Mouse (Mus musculus) kidney, embryonic 16.5 days (tissue): Measurements from ENCODE around the gene Timeless. TPM values are rescaled to one million over a fixed set of nuclear protein-coding genes. Genes with fewer than 3 reads are reported as not detected.
A peak's percentile ranks its signal among the peaks of the same experiment; 100 is the strongest.
"Not testable (repeated sequence)": the region's sequence is repeated elsewhere in the genome, so short reads cannot be mapped to it uniquely, and the experiment has no call there.

Source experiments
- ATAC-seq: fragments of 200-750 bp; cut with Nextera tagmentation; 2 replicates; pipeline ENCODE4 v1.8.0; 2017; ENCODE audit warnings: moderate TSS enrichment; ENCODE audit not compliant: low FRiP score, low TSS enrichment
- H3K27ac ChIP-seq: fragments of 300-500 bp; sonication (generic); 2 replicates; pipeline ENCODE4 v1.5.1; 2014; ENCODE audit warnings: low read length
- H3K27me3 ChIP-seq: fragments of 300-500 bp; sonication (generic); 2 replicates; pipeline ENCODE4 v1.6.1; 2014; ENCODE audit warnings: low read length, control low read depth, mixed read lengths; ENCODE audit not compliant: insufficient read depth
- H3K36me3 ChIP-seq: fragments of 300-500 bp; sonication (generic); 2 replicates; pipeline ENCODE4 v1.6.1; 2014; ENCODE audit warnings: low read length, control low read depth, mixed read lengths; ENCODE audit not compliant: insufficient read depth
- H3K4me1 ChIP-seq: fragments of 300-500 bp; sonication (generic); 2 replicates; pipeline ENCODE4 v1.6.1; 2014; ENCODE audit warnings: low read length, control low read depth, mixed read lengths; ENCODE audit not compliant: insufficient read depth
- H3K4me2 ChIP-seq: fragments of 300-500 bp; sonication (generic); replicated peaks from 2 replicates; pipeline ENCODE4 v1.6.1; 2014; ENCODE audit warnings: low read depth, low read length
- H3K4me3 ChIP-seq: fragments of 300-500 bp; sonication (generic); 2 replicates; pipeline ENCODE4 v1.5.1; 2014; ENCODE audit warnings: mild to moderate bottlenecking, low read length
- H3K9ac ChIP-seq: fragments of 300-500 bp; sonication (generic); replicated peaks from 2 replicates; pipeline ENCODE4 v1.6.1; 2014; ENCODE audit warnings: low read length
- H3K9me3 ChIP-seq: fragments of 300-500 bp; sonication (generic); 2 replicates; pipeline ENCODE4 v1.6.1; 2016; ENCODE audit warnings: low read length, control low read depth
- WGBS: fragments of 180-500 bp; shearing (Covaris S2); extraction: QIAGEN DNeasy Blood & Tissue Kit; methylation state at CpG from one replicate; pipeline ENCODE4 v1.1.7; 2014; 5-methylcytosine and 5-hydroxymethylcytosine counted together
- polyA plus RNA-seq: library from polyadenylated mRNA; unstranded; fragments of >200 nt; fragmentation: Nextera tagmentation; extraction: Ambion mirVana; gene quantifications from 2 replicates; pipeline ENCODE4 v1.2.1, GENCODE M21; 2015

The Timeless gene
- polyA plus RNA-seq, 1 experiment from 2014 or later, result 64.5 TPM

DNA sequence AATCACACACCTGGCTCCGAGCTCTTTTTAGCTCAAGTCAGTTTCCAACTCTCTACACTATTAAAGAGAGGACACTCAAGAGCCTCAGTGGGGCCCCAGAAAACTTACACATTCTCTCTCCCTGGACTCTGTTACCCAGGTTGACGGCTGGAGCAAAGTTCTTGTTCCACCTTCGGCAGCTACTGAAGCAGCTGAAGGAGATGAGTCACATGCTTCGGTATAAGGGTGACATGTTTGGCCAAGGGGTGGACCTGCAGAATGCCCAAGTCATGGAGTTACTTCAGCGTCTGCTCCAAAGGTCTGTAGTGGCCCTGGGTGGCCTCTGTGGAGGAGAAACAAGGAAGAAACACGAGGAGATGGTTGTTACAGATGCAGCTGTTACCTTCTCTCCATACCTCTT, 49.1 kb downstream of the Timeless start:
- H3K27ac ChIP-seq, result no peak overlapping the region
- H3K4me1 ChIP-seq, result no peaks in the 10 kb centered on the region
- WGBS, result 83% methylated on average over 6 of the region's 6 CpGs
- no peak for ATAC-seq
- no peak overlapping the region for H3K4me2 ChIP-seq
- H3K9me3 ChIP-seq, result no peaks in the 10 kb centered on the region
- H3K4me3 ChIP-seq, result no peak overlapping the region
- H3K9ac ChIP-seq, result no peak overlapping the region
- no peaks in the 10 kb centered on the region for H3K27me3 ChIP-seq
- H3K36me3 ChIP-seq, result peaks cover 38% of the 10 kb centered on the region

GRCm38 (mm10) chr10:128281682-128282081, 49.8 kb downstream of the Timeless start:
- Histone ChIP-seq H3K9me3 (no peaks in the 10 kb centered on the region), H3K9ac (no peak overlapping the region), H3K27ac (no peak overlapping the region), H3K36me3 (peaks cover 37% of the 10 kb centered on the region), H3K4me2 (no peak overlapping the region), H3K4me3 (no peak overlapping the region), H3K27me3 (no peaks in the 10 kb centered on the region), H3K4me1 (no peaks in the 10 kb centered on the region)
- no peak for ATAC-seq
- WGBS, result 92% methylated on average over 14 of the region's 14 CpGs

- peaks cover 29% of the 10 kb centered on the region for H3K36me3 ChIP-seq
- ATAC-seq, result no peak
- H3K4me1 ChIP-seq, result no peaks in the 10 kb centered on the region
- H3K9ac ChIP-seq, result no peak overlapping the region
- no peak overlapping the region for H3K4me2 ChIP-seq
- no peaks in the 10 kb centered on the region for H3K9me3 ChIP-seq
- no peak overlapping the region for H3K27ac ChIP-seq
- H3K27me3 ChIP-seq, result no peaks in the 10 kb centered on the region
- WGBS, result 69% methylated on average over 20 of the region's 20 CpGs
- no peak overlapping the region for H3K4me3 ChIP-seq
Measured at GRCm38 (mm10) chr10:128282886-128283450, 51.1 kb downstream of the Timeless start.

GRCm38 (mm10) chr10:128283604-128284579, 52.0 kb downstream of the Timeless start:
- no peaks in the 10 kb centered on the region for H3K4me1 ChIP-seq
- H3K36me3 ChIP-seq, result peaks cover 25% of the 10 kb centered on the region
- no peak overlapping the region for H3K4me2 ChIP-seq
- H3K4me3 ChIP-seq, result no peak overlapping the region
- no peaks in the 10 kb centered on the region for H3K27me3 ChIP-seq
- no peaks in the 10 kb centered on the region for H3K9me3 ChIP-seq
- H3K9ac ChIP-seq, result no peak overlapping the region
- ATAC-seq, result peak; percentile 35
- H3K27ac ChIP-seq, result no peak overlapping the region
- WGBS, result 64% methylated on average over 31 of the region's 31 CpGs

DNA sequence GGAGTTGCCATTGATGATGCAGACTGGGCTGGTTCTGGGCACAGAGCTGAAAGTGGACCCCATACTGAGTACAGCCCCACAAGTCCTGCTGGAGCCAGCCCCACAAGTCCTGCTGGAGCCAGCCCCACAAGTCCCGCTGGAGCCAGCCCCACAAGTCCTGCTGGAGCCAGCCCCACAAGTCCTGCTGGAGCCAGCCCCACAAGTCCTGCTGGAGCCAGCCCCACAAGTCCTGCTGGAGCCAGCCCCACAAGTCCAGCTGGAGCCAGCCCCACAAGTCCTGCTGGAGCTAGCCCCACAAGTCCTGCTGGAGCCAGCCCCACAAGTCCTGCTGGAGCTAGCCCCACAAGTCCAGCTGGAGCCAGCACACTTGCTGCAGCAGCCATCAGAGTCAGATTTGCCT, 58.7 kb downstream of the Timeless start:
- not testable (repeated sequence) for H3K9ac ChIP-seq, H3K4me3 ChIP-seq, H3K27ac ChIP-seq, ATAC-seq, H3K4me1 ChIP-seq, H3K27me3 ChIP-seq, H3K4me2 ChIP-seq, H3K9me3 ChIP-seq
- H3K36me3 ChIP-seq, result peaks cover 30% of the 10 kb centered on the region
- 83% methylated on average over 1 of the region's 1 CpGs for WGBS

GRCm38 (mm10) chr10:128296370-128297090, 64.7 kb downstream of the Timeless start:
- Histone ChIP-seq H3K4me1 (no peaks in the 10 kb centered on the region), H3K27ac (no peak overlapping the region), H3K4me2 (no peak overlapping the region), H3K9ac (no peak overlapping the region), H3K36me3 (peaks cover 9% of the 10 kb centered on the region; the same call in 1 of the 2 replicates), H3K9me3 (no peaks in the 10 kb centered on the region), H3K27me3 (no peaks in the 10 kb centered on the region), H3K4me3 (no peak overlapping the region)
- ATAC-seq, result no peak
- WGBS, result 76% methylated on average over 13 of the region's 13 CpGs

GRCm38 (mm10) chr10:128297221-128297620, 65.4 kb downstream of the Timeless start:
- WGBS, result 73% methylated on average over 4 of the region's 4 CpGs
- H3K27me3 ChIP-seq, result no peaks in the 10 kb centered on the region
- 0 out of 2 replicates have a peak overlapping the region, but pooled peaks have one; percentile 49 for H3K9ac ChIP-seq
- 0 out of 2 replicates have a peak, but pooled peaks cover 3% of the 10 kb centered on the region for H3K36me3 ChIP-seq
- no peak overlapping the region for H3K4me2 ChIP-seq
- no peak for ATAC-seq
- H3K4me3 ChIP-seq, result no peak overlapping the region
- no peaks in the 10 kb centered on the region for H3K9me3 ChIP-seq
- peak overlapping the region; percentile 35; the same call in 1 of the 2 replicates for H3K27ac ChIP-seq
- H3K4me1 ChIP-seq, result peaks cover 2% of the 10 kb centered on the region; the same call in 1 of the 2 replicates

- no peaks in the 10 kb centered on the region for H3K27me3 ChIP-seq
- H3K9me3 ChIP-seq, result no peaks in the 10 kb centered on the region
- WGBS, result 70% methylated on average over 11 of the region's 11 CpGs
- peaks cover 6% of the 10 kb centered on the region; the same call in 1 of the 2 replicates for H3K4me1 ChIP-seq
- no peaks in the 10 kb centered on the region for H3K36me3 ChIP-seq
- H3K4me3 ChIP-seq, result no peak overlapping the region
- ATAC-seq, result 0 out of 2 replicates have a peak, but pooled peaks have one; percentile 20
- peak overlapping the region; percentile 35; the same call in 1 of the 2 replicates for H3K27ac ChIP-seq
- H3K9ac ChIP-seq, result peak overlapping the region; percentile 49; the same call in 1 of the 2 replicates
- H3K4me2 ChIP-seq, result no peak overlapping the region
Measured at GRCm38 (mm10) chr10:128297622-128298021, 65.8 kb downstream of the Timeless start.

DNA sequence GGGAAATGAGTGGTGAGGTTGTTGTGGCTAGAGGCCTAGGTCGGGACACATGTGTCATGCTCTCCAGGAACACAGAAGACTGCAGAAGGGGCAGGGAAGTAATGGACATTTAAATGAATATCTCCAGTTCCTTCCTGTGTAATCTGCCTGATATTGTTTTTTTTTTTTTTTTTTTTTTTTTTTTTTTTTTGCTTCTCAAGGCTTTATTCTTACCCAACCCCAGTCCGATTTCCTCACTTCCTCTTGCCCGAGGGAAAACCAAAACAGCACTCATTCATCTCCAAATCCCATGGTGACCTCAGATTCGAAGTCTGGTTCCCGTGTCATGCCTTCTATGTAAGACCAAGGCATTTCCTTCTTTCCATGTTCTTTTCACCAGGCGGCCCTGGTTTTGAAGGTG, 66.4 kb downstream of the Timeless start:
- H3K27ac ChIP-seq, result no peak overlapping the region
- no peaks in the 10 kb centered on the region for H3K27me3 ChIP-seq

More for the DNA sequence above, 66.4 kb downstream of the Timeless start:
- 73% methylated on average over 6 of the region's 6 CpGs for WGBS
- H3K4me1 ChIP-seq, result peaks cover 6% of the 10 kb centered on the region; the same call in 1 of the 2 replicates
- H3K36me3 ChIP-seq, result no peaks in the 10 kb centered on the region
- H3K4me3 ChIP-seq, result no peak overlapping the region
- H3K9me3 ChIP-seq, result no peaks in the 10 kb centered on the region
- ATAC-seq, result no peak
- H3K4me2 ChIP-seq, result no peak overlapping the region
- peak overlapping the region; percentile 49; the same call in 1 of the 2 replicates for H3K9ac ChIP-seq
